Mouse (Mus musculus) MEL (cell line): Measurements from ENCODE around the gene Top2a. TPM values are rescaled to one million over a fixed set of nuclear protein-coding genes. Genes with fewer than 3 reads are reported as not detected.

Experiments
- DNase-seq: peaks from one replicate; pipeline ENCODE4 v3.0.0; 2011; ENCODE audit warnings: low read depth, low spot score
- H3K27ac ChIP-seq: 2 replicates; pipeline ENCODE4 v1.5.1; 2012; ENCODE audit warnings: low read depth, mild to moderate bottlenecking, control low read depth, low read length, moderate library complexity; ENCODE audit not compliant: control insufficient read depth
- H3K27me3 ChIP-seq, 2 experiments: fragments of 150-350 bp in 1 of 2; sonication (generic) in 1 of 2; 2 replicates each; pipeline ENCODE4 v1.6.1; 2012; ENCODE audit warnings: low read length in 2 of 2, mild to moderate bottlenecking in 2 of 2, improper control_type of control experiment in 1 of 2, moderate library complexity in 1 of 2; ENCODE audit not compliant: insufficient read depth in 2 of 2, control insufficient read depth in 1 of 2
- H3K36me3 ChIP-seq, 2 experiments: 2 replicates each; pipeline ENCODE4 v1.6.1; 2012 to 2014; ENCODE audit warnings: low read length in 2 of 2, improper control_type of control experiment in 1 of 2, inconsistent platforms in 1 of 2, mild to moderate bottlenecking in 1 of 2; ENCODE audit not compliant: insufficient read depth in 2 of 2, control insufficient read depth in 1 of 2
- H3K4me1 ChIP-seq, 2 experiments: fragments of 150-350 bp in 1 of 2; sonication (generic) in 1 of 2; 2 replicates each; pipeline ENCODE4 v1.6.1; 2012; ENCODE audit warnings: low read length in 2 of 2, improper control_type of control experiment in 1 of 2, mild to moderate bottlenecking in 1 of 2; ENCODE audit not compliant: insufficient read depth in 2 of 2, control insufficient read depth in 1 of 2
- H3K4me3 ChIP-seq, 2 experiments: fragments of 150-350 bp in 1 of 2; sonication (generic) in 1 of 2; 2 replicates each; pipeline ENCODE4 v1.5.1; 2012; ENCODE audit warnings: low read depth in 2 of 2, low read length in 2 of 2, mild to moderate bottlenecking in 2 of 2, moderate library complexity in 2 of 2, control low read depth in 1 of 2, improper control_type of control experiment in 1 of 2; ENCODE audit not compliant: control insufficient read depth in 1 of 2, insufficient read depth in 1 of 2
- H3K79me2 ChIP-seq: 2 replicates; pipeline ENCODE4 v1.6.1; 2012; ENCODE audit warnings: mild to moderate bottlenecking, low read length, moderate library complexity; ENCODE audit not compliant: control insufficient read depth, poor library complexity, insufficient read depth
- H3K9ac ChIP-seq: 2 replicates; pipeline ENCODE4 v1.6.1; 2012; ENCODE audit warnings: low read depth, mild to moderate bottlenecking, control low read depth, low read length, moderate library complexity; ENCODE audit not compliant: control insufficient read depth, poor library complexity, severe bottlenecking
- H3K9me3 ChIP-seq: fragments of 150-350 bp; sonication (generic); replicated peaks from 2 replicates; pipeline ENCODE4 v1.6.1; 2012; ENCODE audit warnings: mild to moderate bottlenecking, low read length, improper control_type of control experiment, moderate library complexity; ENCODE audit not compliant: insufficient read depth
- CTCF ChIP-seq, 3 experiments: IDR thresholded peaks in 2 of 3; conservative IDR thresholded peaks in 1 of 3; 2 replicates each; pipeline ENCODE4 v1.5.1; 2011 to 2012; ENCODE audit warnings: low read length in 3 of 3, low read depth in 2 of 3, mild to moderate bottlenecking in 2 of 3, improper control_type of control experiment in 1 of 3, inconsistent platforms in 1 of 3, mixed read lengths in 1 of 3, moderate library complexity in 1 of 3; ENCODE audit not compliant: control insufficient read depth in 1 of 3, insufficient read depth in 1 of 3, poor library complexity in 1 of 3, severe bottlenecking in 1 of 3
- E2F4 ChIP-seq: IDR thresholded peaks from 2 replicates; pipeline ENCODE4 v1.6.1; 2011; ENCODE audit warnings: low read depth, low read length, improper control_type of control experiment, borderline replicate concordance
- ELF1 ChIP-seq: IDR thresholded peaks from 2 replicates; pipeline ENCODE4 v1.6.1; 2014; ENCODE audit warnings: low read depth, mild to moderate bottlenecking, inconsistent platforms, low read length, improper control_type of control experiment, moderate library complexity
- EP300 ChIP-seq, 2 experiments: IDR thresholded peaks; 2 replicates each; pipeline ENCODE4 v1.6.1; 2011; ENCODE audit warnings: improper control_type of control experiment in 2 of 2, low read length in 2 of 2, low read depth in 1 of 2, mild to moderate bottlenecking in 1 of 2
- ETS1 ChIP-seq: IDR thresholded peaks from 2 replicates; pipeline ENCODE4 v1.6.1; 2012; ENCODE audit warnings: low read depth, mild to moderate bottlenecking, inconsistent platforms, low read length, improper control_type of control experiment, moderate library complexity
- JUND ChIP-seq: IDR thresholded peaks from 2 replicates; pipeline ENCODE4 v1.6.1; 2011; ENCODE audit warnings: low read depth, mild to moderate bottlenecking, improper control_type of control experiment, low read length
- MAZ ChIP-seq: IDR thresholded peaks from 2 replicates; pipeline ENCODE4 v1.6.1; 2012; ENCODE audit warnings: low read depth, mild to moderate bottlenecking, inconsistent platforms, low read length, improper control_type of control experiment
- MEF2A ChIP-seq: IDR thresholded peaks from 2 replicates; pipeline ENCODE4 v1.6.1; 2014; ENCODE audit warnings: low read depth, mild to moderate bottlenecking, inconsistent platforms, low read length, improper control_type of control experiment; ENCODE audit not compliant: poor library complexity, insufficient replicate concordance, severe bottlenecking; ENCODE audit errors: extremely low read depth
- MXI1 ChIP-seq: IDR thresholded peaks from 2 replicates; pipeline ENCODE4 v1.6.1; 2011; ENCODE audit warnings: mild to moderate bottlenecking, low read depth, low read length, improper control_type of control experiment
- MYC ChIP-seq: IDR thresholded peaks from 2 replicates; pipeline ENCODE4 v1.6.1; 2011; ENCODE audit warnings: low read depth, mild to moderate bottlenecking, low read length, improper control_type of control experiment, moderate library complexity
- POLR2A ChIP-seq, 2 experiments: IDR thresholded peaks; 2 replicates each; pipeline ENCODE4 v1.6.1; 2011 to 2012; ENCODE audit warnings: low read length in 2 of 2, mild to moderate bottlenecking in 2 of 2, control low read depth in 1 of 2, improper control_type of control experiment in 1 of 2, low read depth in 1 of 2, moderate library complexity in 1 of 2; ENCODE audit not compliant: control insufficient read depth in 1 of 2, insufficient read depth in 1 of 2, poor library complexity in 1 of 2
- POLR2AphosphoS2 ChIP-seq: IDR thresholded peaks from 2 replicates; pipeline ENCODE4 v1.6.1; 2011; ENCODE audit warnings: low read length, improper control_type of control experiment
- RCOR1 ChIP-seq: IDR thresholded peaks from 2 replicates; pipeline ENCODE4 v1.6.1; 2012; ENCODE audit warnings: low read depth, mild to moderate bottlenecking, inconsistent platforms, low read length, improper control_type of control experiment
- TAL1 ChIP-seq: IDR thresholded peaks from 2 replicates; pipeline ENCODE4 v1.6.1; 2012; ENCODE audit warnings: mild to moderate bottlenecking, inconsistent platforms, low read length, moderate library complexity, mixed read lengths
- TCF12 ChIP-seq: IDR thresholded peaks from 2 replicates; pipeline ENCODE4 v1.6.1; 2014; ENCODE audit warnings: low read depth, mild to moderate bottlenecking, inconsistent platforms, low read length, improper control_type of control experiment, moderate library complexity
- ZKSCAN1 ChIP-seq: IDR thresholded peaks from 2 replicates; pipeline ENCODE4 v1.6.1; 2012; ENCODE audit warnings: low read depth, mild to moderate bottlenecking, inconsistent platforms, low read length, improper control_type of control experiment, moderate library complexity
- polyA plus RNA-seq, 2 experiments: library from polyadenylated mRNA; stranded (reverse) in 1 of 2; unstranded in 1 of 2; fragments of >175 nt in 1 of 2; fragments of >200 nt in 1 of 2; gene quantifications; 2 replicates each; pipeline versions ENCODE4 v1.2.1 to v1.2.4; 2012; ENCODE audit warnings: low replicate concordance in 2 of 2, low read depth in 1 of 2; ENCODE audit not compliant: insufficient read length in 2 of 2, insufficient read depth in 1 of 2, missing spikeins in 1 of 2
- total RNA-seq: library from RNA; depleted of rRNA; stranded (reverse); fragments of 300-350 nt; gene quantifications from 2 replicates; pipeline ENCODE4 v1.2.3, GENCODE M21; 2012

Gene Top2a
- total and polyA plus RNA-seq, 3 experiments = 395 to 643 (median 443) TPM

GRCm38 (mm10) chr11:98964616-98965415, 59.2 kb downstream of the Top2a start:
- no peak overlapping the region for H3K9ac ChIP-seq
- H3K9me3 ChIP-seq = no peaks in the 10 kb centered on the region
- H3K79me2 ChIP-seq = no peaks in the 10 kb centered on the region; the same call in none of the 2 replicates
- peaks cover 0 to 11% of the 10 kb centered on the region in 2 experiments; a peak in 2 of 4 replicates for H3K36me3 ChIP-seq
- no peak overlapping the region for H3K4me3 ChIP-seq
- no peak overlapping the region for H3K27ac ChIP-seq
- no peak for DNase-seq
- H3K4me1 ChIP-seq = peaks cover 0 to 23% of the 10 kb centered on the region in 2 experiments
- TF ChIP-seq EP300 (IDR thresholded peaks at IDR 0.05; ENCODE audit: low read depth in 1 of 2, low read length in 2 of 2) = no peak
- TF ChIP-seq RCOR1 = no peak
- no peak for TF ChIP-seq CTCF (IDR thresholded peaks at IDR 0.05 in 2 of 3, conservative IDR thresholded peaks at IDR 0.05 in 1 of 3; ENCODE audit: control insufficient read depth in 1 of 3, insufficient read depth in 1 of 3, low read depth in 2 of 3, low read length in 3 of 3, poor library complexity in 1 of 3, severe bottlenecking in 1 of 3)
- no peak for TF ChIP-seq ZKSCAN1
- TF ChIP-seq TCF12 = no peak
- no peak for TF ChIP-seq MAZ
- TF ChIP-seq MEF2A = no peak
- TF ChIP-seq ETS1 = no peak
- TF ChIP-seq E2F4 = no peak
- no peak for TF ChIP-seq MYC
- TF ChIP-seq JUND = no peak
- TF ChIP-seq ELF1 = no peak
- no peak for TF ChIP-seq TAL1
- TF ChIP-seq POLR2AphosphoS2 = no peak
- H3K27me3 ChIP-seq = no peaks in the 10 kb centered on the region

DNA sequence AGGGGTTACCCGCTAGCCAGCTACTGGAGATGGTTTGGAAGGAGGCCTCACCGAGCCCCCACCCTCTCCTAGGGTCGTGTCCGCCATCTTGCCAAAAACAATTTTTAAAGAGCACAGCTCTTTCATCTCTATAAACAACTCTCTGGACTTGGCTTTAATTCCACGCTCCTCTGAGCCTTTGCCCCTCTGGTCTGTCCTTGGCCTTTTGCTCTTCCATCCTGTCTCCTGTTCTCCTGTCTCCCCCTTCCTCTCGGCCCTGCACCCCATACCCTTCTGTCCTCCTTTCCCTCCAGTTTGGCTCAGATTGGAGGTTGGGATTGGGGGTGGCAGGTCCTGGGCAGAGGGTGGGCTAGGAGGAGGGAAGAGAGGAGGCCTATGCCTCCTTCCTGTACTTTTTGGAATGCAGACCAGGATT, 59.8 kb downstream of the Top2a start:
- H3K4me3 ChIP-seq = peak overlapping the region; percentile 36 to 38; a peak in 2 of 4 replicates
- H3K9me3 ChIP-seq = no peaks in the 10 kb centered on the region
- no peaks in the 10 kb centered on the region for H3K27me3 ChIP-seq
- no peak for TF ChIP-seq MXI1
- 0 out of 4 replicates have a peak, but pooled peaks of 1 of the 2 experiments have one; percentile 19 for TF ChIP-seq POLR2A (IDR thresholded peaks at IDR 0.05; ENCODE audit: control insufficient read depth in 1 of 2, insufficient read depth in 1 of 2, low read depth in 1 of 2, low read length in 2 of 2, poor library complexity in 1 of 2)
- no peak for DNase-seq
- H3K79me2 ChIP-seq = peaks cover 3% of the 10 kb centered on the region
- peak overlapping the region; percentile 55 for H3K9ac ChIP-seq
- H3K36me3 ChIP-seq = peaks cover 0 to 13% of the 10 kb centered on the region in 2 experiments; a peak in 2 of 4 replicates
- peaks cover under 1 to 23% of the 10 kb centered on the region in 2 experiments for H3K4me1 ChIP-seq
- no peak overlapping the region for H3K27ac ChIP-seq
